ENCODE assay signal across 26 mouse cellular contexts in the genomic region with DNA sequence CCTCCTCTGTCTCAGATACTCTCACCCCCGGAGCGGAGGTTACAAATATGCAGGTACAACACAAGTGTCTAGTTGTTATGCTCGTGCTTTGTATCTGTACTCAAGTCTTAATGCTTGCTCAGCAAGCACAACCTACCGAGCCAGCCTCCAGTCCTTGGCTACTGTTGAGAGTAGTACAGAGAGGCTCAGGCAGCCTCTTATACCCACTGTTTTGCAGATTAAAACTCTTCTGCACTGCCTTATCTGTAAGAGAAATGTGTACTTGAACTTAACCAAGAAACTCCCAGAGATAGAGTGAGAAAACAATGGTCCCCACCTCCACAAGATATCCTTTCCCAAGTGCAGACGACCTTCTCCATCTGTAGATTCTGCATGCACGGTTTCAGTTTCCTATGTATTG. TPM values are rescaled to one million over a fixed set of nuclear protein-coding genes. Genes with fewer than 3 reads are reported as not detected.
DNase-seq lines count a peak whose midpoint lies in the region; ATAC-seq and TF ChIP-seq lines count a peak whose summit lies in the region.
"Had no signal": no experiment of that assay in that cellular context is flagged by ENCODE, and none has a peak within 500 bp of the region (broad histone marks: within the 10 kb centered on the region; RNA-seq: fewer than 3 reads in every experiment).

No protein-coding gene starts in this region.

- H3K4me1 ChIP-seq in liver, embryonic 12.5 days, result peaks cover 22% of the 10 kb centered on the region
- 0 out of 2 replicates have a peak, but pooled peaks cover 4% of the 10 kb centered on the region for H3K4me1 ChIP-seq in liver, postnatal 0 days (ENCODE audit: insufficient read depth)
- H3K4me1 ChIP-seq in liver, embryonic 13.5 days (replicated peaks), result peaks cover 39% of the 10 kb centered on the region
- H3K4me1 ChIP-seq in liver, embryonic 16.5 days (ENCODE audit: control insufficient read depth, low read depth, low read length), result peaks cover 7% of the 10 kb centered on the region
- no peaks in the 10 kb centered on the region for H3K4me1 ChIP-seq in kidney, embryonic 14.5 days (ENCODE audit: control insufficient read depth, insufficient read depth, low read length)
- no peaks in the 10 kb centered on the region for H3K4me1 ChIP-seq in forebrain, embryonic 14.5 days (ENCODE audit: control insufficient read depth, insufficient read depth, low read length)
- H3K4me1 ChIP-seq: embryonic facial prominence, embryonic 12.5 days; embryonic facial prominence, embryonic 15.5 days; heart, embryonic 15.5 days; hindbrain, embryonic 10.5 days; hindbrain, embryonic 13.5 days; intestine, embryonic 15.5 days had no signal

- TF ChIP-seq CTCF in liver, postnatal 0 days (IDR thresholded peaks at IDR 0.05; ENCODE audit: low read depth), result no peak

- H3K27me3 ChIP-seq in liver, embryonic 12.5 days (replicated peaks), result 0 out of 2 replicates have a peak, but pooled peaks cover 3% of the 10 kb centered on the region
- no peaks in the 10 kb centered on the region for H3K27me3 ChIP-seq in liver, postnatal 0 days (ENCODE audit: insufficient read depth, low read length)
- no peaks in the 10 kb centered on the region for H3K27me3 ChIP-seq in liver, embryonic 13.5 days
- H3K27me3 ChIP-seq in liver, embryonic 16.5 days (ENCODE audit: control insufficient read depth, insufficient read depth, low read depth, low read length), result no peaks in the 10 kb centered on the region
- H3K27me3 ChIP-seq in kidney, embryonic 14.5 days (ENCODE audit: control insufficient read depth, insufficient read depth, low read length), result no peaks in the 10 kb centered on the region
- H3K27me3 ChIP-seq in forebrain, embryonic 14.5 days (replicated peaks; ENCODE audit: control insufficient read depth, insufficient read depth, low read length), result no peaks in the 10 kb centered on the region
- H3K27me3 ChIP-seq: embryonic facial prominence, embryonic 12.5 days; embryonic facial prominence, embryonic 15.5 days; forebrain, embryonic 15.5 days; heart, embryonic 12.5 days; heart, embryonic 15.5 days; hindbrain, embryonic 13.5 days; intestine, embryonic 15.5 days had no signal

- H3K4me2 ChIP-seq in liver, embryonic 12.5 days, result no peak overlapping the region
- H3K4me2 ChIP-seq in liver, postnatal 0 days (ENCODE audit: low read depth, low read length), result no peak overlapping the region
- no peak overlapping the region for H3K4me2 ChIP-seq in liver, embryonic 13.5 days
- no peak overlapping the region for H3K4me2 ChIP-seq in liver, embryonic 16.5 days (ENCODE audit: low read depth, low read length)
- H3K4me2 ChIP-seq in kidney, embryonic 14.5 days (replicated peaks; ENCODE audit: low read depth, low read length), result no peak overlapping the region
- no peak overlapping the region for H3K4me2 ChIP-seq in forebrain, embryonic 14.5 days (ENCODE audit: low read length)
- H3K4me2 ChIP-seq: embryonic facial prominence, embryonic 12.5 days; embryonic facial prominence, embryonic 15.5 days; forebrain, embryonic 15.5 days; heart, embryonic 12.5 days; heart, embryonic 15.5 days; hindbrain, embryonic 13.5 days; intestine, embryonic 15.5 days had no signal

- H3K27ac ChIP-seq in liver, embryonic 12.5 days, result no peak overlapping the region; the same call in 1 of the 2 replicates
- H3K27ac ChIP-seq in liver, postnatal 0 days (ENCODE audit: low read depth), result no peak overlapping the region
- peak overlapping the region; percentile 20; the same call in 1 of the 2 replicates for H3K27ac ChIP-seq in liver, embryonic 13.5 days
- no peak overlapping the region for H3K27ac ChIP-seq in liver, embryonic 16.5 days (ENCODE audit: low read length)
- H3K27ac ChIP-seq in kidney, embryonic 14.5 days (ENCODE audit: low read depth, low read length), result no peak overlapping the region
- H3K27ac ChIP-seq in forebrain, embryonic 14.5 days (ENCODE audit: low read depth, low read length), result no peak overlapping the region
- H3K27ac ChIP-seq: embryonic facial prominence, embryonic 12.5 days; embryonic facial prominence, embryonic 15.5 days; forebrain, embryonic 15.5 days; heart, embryonic 15.5 days; hindbrain, embryonic 10.5 days; hindbrain, embryonic 13.5 days; intestine, embryonic 15.5 days had no signal

- no peak for DNase-seq in liver, postnatal 0 days
- no peak for DNase-seq in liver, embryonic 13.5 days
- DNase-seq in forebrain, embryonic 14.5 days (ENCODE audit: low spot score), result no peak
- DNase-seq in frontal cortex, postnatal 25 days (ENCODE audit: low spot score in 2 of 2), result no peak
- DNase-seq: adrenal gland, postnatal 10 days; adrenal gland, postnatal 36 days; cerebellum, adult 11 months; cerebellum, adult 2 months; cerebellum, postnatal 14 days; gastrocnemius, postnatal 10 days; gastrocnemius, postnatal 36 days; heart, postnatal 10 days; heart, postnatal 36 days had no signal

- no peak overlapping the region for H3K9ac ChIP-seq in liver, embryonic 12.5 days
- no peak overlapping the region for H3K9ac ChIP-seq in liver, postnatal 0 days (replicated peaks)
- H3K9ac ChIP-seq in liver, embryonic 13.5 days, result no peak overlapping the region
- H3K9ac ChIP-seq in liver, embryonic 16.5 days (ENCODE audit: low read depth, low read length), result no peak overlapping the region
- H3K9ac ChIP-seq in kidney, embryonic 14.5 days (ENCODE audit: low read depth, low read length), result no peak overlapping the region
- no peak overlapping the region for H3K9ac ChIP-seq in forebrain, embryonic 14.5 days (ENCODE audit: low read length)
- H3K9ac ChIP-seq: embryonic facial prominence, embryonic 12.5 days; embryonic facial prominence, embryonic 15.5 days; forebrain, embryonic 15.5 days; heart, embryonic 12.5 days; heart, embryonic 15.5 days; hindbrain, embryonic 13.5 days; intestine, embryonic 15.5 days had no signal

- no peak overlapping the region for H3K4me3 ChIP-seq in liver, embryonic 12.5 days
- H3K4me3 ChIP-seq in liver, postnatal 0 days (ENCODE audit: low read depth, low read length), result no peak overlapping the region
- no peak overlapping the region for H3K4me3 ChIP-seq in liver, embryonic 13.5 days (replicated peaks)
- H3K4me3 ChIP-seq in liver, embryonic 16.5 days (ENCODE audit: low read depth, low read length), result no peak overlapping the region
- no peak overlapping the region for H3K4me3 ChIP-seq in kidney, embryonic 14.5 days (ENCODE audit: low read length)
- H3K4me3 ChIP-seq in forebrain, embryonic 14.5 days (ENCODE audit: low read depth, low read length), result no peak overlapping the region
- H3K4me3 ChIP-seq: embryonic facial prominence, embryonic 12.5 days; embryonic facial prominence, embryonic 15.5 days; forebrain, embryonic 15.5 days; heart, embryonic 12.5 days; heart, embryonic 15.5 days; hindbrain, embryonic 10.5 days; hindbrain, embryonic 13.5 days; intestine, embryonic 15.5 days had no signal

- no peaks in the 10 kb centered on the region for H3K36me3 ChIP-seq in liver, embryonic 12.5 days
- H3K36me3 ChIP-seq in liver, postnatal 0 days (replicated peaks; ENCODE audit: insufficient read depth, low read length), result no peaks in the 10 kb centered on the region
- no peaks in the 10 kb centered on the region for H3K36me3 ChIP-seq in liver, embryonic 13.5 days
- no peaks in the 10 kb centered on the region for H3K36me3 ChIP-seq in liver, embryonic 16.5 days (ENCODE audit: control insufficient read depth, insufficient read depth)
- no peaks in the 10 kb centered on the region for H3K36me3 ChIP-seq in kidney, embryonic 14.5 days (ENCODE audit: control insufficient read depth, insufficient read depth, low read length)
- no peaks in the 10 kb centered on the region for H3K36me3 ChIP-seq in forebrain, embryonic 14.5 days (ENCODE audit: control insufficient read depth, insufficient read depth, low read length)
- H3K36me3 ChIP-seq: embryonic facial prominence, embryonic 12.5 days; embryonic facial prominence, embryonic 15.5 days; forebrain, embryonic 15.5 days; heart, embryonic 12.5 days; heart, embryonic 15.5 days; hindbrain, embryonic 10.5 days; hindbrain, embryonic 13.5 days; intestine, embryonic 15.5 days had no signal

- WGBS in liver, embryonic 12.5 days (ENCODE audit: insufficient replicate concordance), result 51% methylated on average over 6 of the region's 6 CpGs
- WGBS in liver, postnatal 0 days (ENCODE audit: insufficient replicate concordance), result 64% methylated on average over 6 of the region's 6 CpGs
- 49% methylated on average over 6 of the region's 6 CpGs for WGBS in liver, embryonic 13.5 days (ENCODE audit: insufficient replicate concordance)
- 44% methylated on average over 6 of the region's 6 CpGs for WGBS in liver, embryonic 16.5 days (ENCODE audit: insufficient replicate concordance)
- WGBS in kidney, embryonic 14.5 days, result 88% methylated on average over 6 of the region's 6 CpGs
- WGBS in forebrain, embryonic 14.5 days, result 93% methylated on average over 6 of the region's 6 CpGs

- no peak for TF ChIP-seq EP300 in liver, postnatal 0 days (IDR thresholded peaks at IDR 0.05; ENCODE audit: low read depth)

- H3K9me3 ChIP-seq in liver, embryonic 12.5 days (replicated peaks), result no peaks in the 10 kb centered on the region
- H3K9me3 ChIP-seq in liver, postnatal 0 days (ENCODE audit: low read length), result no peaks in the 10 kb centered on the region
- H3K9me3 ChIP-seq in liver, embryonic 13.5 days (replicated peaks), result no peaks in the 10 kb centered on the region
- H3K9me3 ChIP-seq in liver, embryonic 16.5 days (replicated peaks; ENCODE audit: control insufficient read depth, low read length), result no peaks in the 10 kb centered on the region
- H3K9me3 ChIP-seq in kidney, embryonic 14.5 days (ENCODE audit: control insufficient read depth, low read length), result no peaks in the 10 kb centered on the region
- H3K9me3 ChIP-seq in forebrain, embryonic 14.5 days (replicated peaks; ENCODE audit: control insufficient read depth, low read length), result no peaks in the 10 kb centered on the region
- H3K9me3 ChIP-seq: embryonic facial prominence, embryonic 12.5 days; embryonic facial prominence, embryonic 15.5 days; forebrain, embryonic 15.5 days; heart, embryonic 12.5 days; heart, embryonic 15.5 days; hindbrain, embryonic 10.5 days; hindbrain, embryonic 13.5 days; intestine, embryonic 15.5 days had no signal

- ATAC-seq in liver, embryonic 12.5 days, result peak; percentile 79
- ATAC-seq in liver, postnatal 0 days, result no peak
- ATAC-seq in liver, embryonic 13.5 days (ENCODE audit: low read depth), result peak; percentile 85
- peak; percentile 78 for ATAC-seq in liver, embryonic 16.5 days (ENCODE audit: low read depth)
- ATAC-seq in kidney, embryonic 14.5 days (ENCODE audit: low FRiP score, low TSS enrichment), result no peak
- no peak for ATAC-seq in forebrain, embryonic 14.5 days
- ATAC-seq: CD4-positive, CD25-positive, alpha-beta regulatory T cell, adult 4 months; forebrain, embryonic 15.5 days; hindbrain, embryonic 16.5 days; intestine, embryonic 15.5 days had no signal

RNA-seq across cellular contexts. Expression of gene Gm10260, which starts 24.5 kb away (rescaled TPM):
- 3.4 and 5.3 TPM in 2 replicates for polyA plus RNA-seq in liver, embryonic 12.5 days (2016; fragmentation: Nextera tagmentation; extraction: Ambion mirVana)
- 5.5 and 5.6 TPM in 2 replicates for polyA plus RNA-seq in liver, postnatal 0 days (2015; fragmentation: Nextera tagmentation; extraction: Ambion mirVana)
- polyA plus RNA-seq in liver, embryonic 13.5 days (2015; fragmentation: Nextera tagmentation; extraction: Ambion mirVana), result 7.2 and 8.2 TPM in 2 replicates
- 4.4 and 4.9 TPM in 2 replicates for polyA plus RNA-seq in liver, embryonic 16.5 days (2015; fragmentation: Nextera tagmentation; extraction: Ambion mirVana)
- polyA plus RNA-seq in kidney, embryonic 14.5 days (2014; fragmentation: Nextera tagmentation; extraction: Ambion mirVana), result 9.0 and 10.0 TPM in 2 replicates
- polyA plus RNA-seq in forebrain, embryonic 14.5 days (2014; fragmentation: Nextera tagmentation; extraction: Ambion mirVana), result 2.9 and 4.6 TPM in 2 replicates

Comparison
In these comparisons a context has a peak if more than half of its experiments do, and no peak if none do; other contexts are left out.
1. ATAC-seq: peak in liver, embryonic 12.5 days (single experiment), liver, embryonic 13.5 days (single experiment) and liver, embryonic 16.5 days (single experiment); none in liver, postnatal 0 days (single experiment), kidney, embryonic 14.5 days (single experiment) and forebrain, embryonic 14.5 days (single experiment).